Comparison of ENCODE assay signal across 9 mouse cellular contexts in genomic region chr5:150466132-150466531, GRCm38 (mm10). TPM values are rescaled to one million over a fixed set of nuclear protein-coding genes. Genes with fewer than 3 reads are reported as not detected.
DNase-seq lines count a peak whose midpoint lies in the region; ATAC-seq lines count a peak whose summit lies in the region.
"Had no signal": no experiment of that assay in that cellular context is flagged by ENCODE, and none has a peak within 500 bp of the region (broad histone marks: within the 10 kb centered on the region; RNA-seq: fewer than 3 reads in every experiment).

No protein-coding gene starts in this region.

- H3K4me2 ChIP-seq in forebrain, embryonic 14.5 days (ENCODE audit: low read length): no peak overlapping the region
- no peak overlapping the region for H3K4me2 ChIP-seq in forebrain, embryonic 15.5 days (replicated peaks)
- peak overlapping the region; percentile 36 for H3K4me2 ChIP-seq in kidney, embryonic 15.5 days
- no peak overlapping the region for H3K4me2 ChIP-seq in liver, embryonic 11.5 days

- no peaks in the 10 kb centered on the region for H3K9me3 ChIP-seq in forebrain, embryonic 14.5 days (replicated peaks; ENCODE audit: control insufficient read depth, low read length)
- H3K9me3 ChIP-seq in forebrain, embryonic 15.5 days: no peaks in the 10 kb centered on the region
- H3K9me3 ChIP-seq in kidney, embryonic 15.5 days (replicated peaks): no peaks in the 10 kb centered on the region
- H3K9me3 ChIP-seq in liver, embryonic 11.5 days (ENCODE audit: control insufficient read depth, low read length): no peaks in the 10 kb centered on the region

- 76% methylated on average over 12 of the region's 12 CpGs for WGBS in forebrain, embryonic 14.5 days
- 81% methylated on average over 12 of the region's 12 CpGs for WGBS in forebrain, embryonic 15.5 days
- WGBS in kidney, embryonic 15.5 days: 52% methylated on average over 12 of the region's 12 CpGs
- WGBS in liver, embryonic 11.5 days: 72% methylated on average over 12 of the region's 12 CpGs

- DNase-seq in forebrain, embryonic 14.5 days (ENCODE audit: low spot score): peak; percentile 33
- DNase-seq in cerebellum, postnatal 10 days: peak; percentile 56 to 62
- peak; percentile 100 for DNase-seq in heart, adult 11 months
- DNase-seq in liver, embryonic 11.5 days (ENCODE audit: low spot score): no peak
- DNase-seq in right cerebral cortex, postnatal 14 days: peak; percentile 67

- H3K36me3 ChIP-seq in forebrain, embryonic 14.5 days (ENCODE audit: control insufficient read depth, insufficient read depth, low read length): peaks cover 6% of the 10 kb centered on the region; the same call in 1 of the 2 replicates
- H3K36me3 ChIP-seq in forebrain, embryonic 15.5 days: peaks cover 22% of the 10 kb centered on the region
- no peaks in the 10 kb centered on the region for H3K36me3 ChIP-seq in kidney, embryonic 15.5 days
- no peaks in the 10 kb centered on the region for H3K36me3 ChIP-seq in liver, embryonic 11.5 days (ENCODE audit: control insufficient read depth, insufficient read depth, low read length)

- H3K4me3 ChIP-seq in forebrain, embryonic 14.5 days (ENCODE audit: low read depth, low read length): no peak overlapping the region
- H3K4me3 ChIP-seq in forebrain, embryonic 15.5 days: no peak overlapping the region
- no peak overlapping the region for H3K4me3 ChIP-seq in kidney, embryonic 15.5 days (replicated peaks)
- no peak overlapping the region for H3K4me3 ChIP-seq in liver, embryonic 11.5 days (ENCODE audit: low read depth, low read length)

- no peaks in the 10 kb centered on the region for H3K27me3 ChIP-seq in forebrain, embryonic 14.5 days (replicated peaks; ENCODE audit: control insufficient read depth, insufficient read depth, low read length)
- H3K27me3 ChIP-seq in forebrain, embryonic 15.5 days: no peaks in the 10 kb centered on the region
- H3K27me3 ChIP-seq in kidney, embryonic 15.5 days: no peaks in the 10 kb centered on the region
- no peaks in the 10 kb centered on the region for H3K27me3 ChIP-seq in liver, embryonic 11.5 days (replicated peaks; ENCODE audit: control insufficient read depth, insufficient read depth, low read length)

- H3K27ac ChIP-seq in forebrain, embryonic 14.5 days (ENCODE audit: low read depth, low read length): no peak overlapping the region
- H3K27ac ChIP-seq in forebrain, embryonic 15.5 days (replicated peaks): no peak overlapping the region
- peak overlapping the region; percentile 64 for H3K27ac ChIP-seq in kidney, embryonic 15.5 days
- no peak overlapping the region for H3K27ac ChIP-seq in liver, embryonic 11.5 days (ENCODE audit: low read depth, low read length)

- no peaks in the 10 kb centered on the region for H3K4me1 ChIP-seq in forebrain, embryonic 14.5 days (ENCODE audit: control insufficient read depth, insufficient read depth, low read length)
- H3K4me1 ChIP-seq in forebrain, embryonic 15.5 days: no peaks in the 10 kb centered on the region
- H3K4me1 ChIP-seq in kidney, embryonic 15.5 days: peaks cover 14% of the 10 kb centered on the region
- H3K4me1 ChIP-seq in liver, embryonic 11.5 days (replicated peaks; ENCODE audit: control insufficient read depth, insufficient read depth, low read length): peaks cover 8% of the 10 kb centered on the region

- no peak for ATAC-seq in forebrain, embryonic 14.5 days
- no peak for ATAC-seq in forebrain, embryonic 15.5 days (replicated peaks)
- peak; percentile 83 for ATAC-seq in kidney, embryonic 15.5 days (replicated peaks; ENCODE audit: low FRiP score)
- peak; percentile 39; the same call in 1 of the 2 replicates for ATAC-seq in liver, embryonic 11.5 days (replicated peaks; ENCODE audit: low FRiP score)
- no peak for ATAC-seq in activated CD4-positive, CD25-positive, alpha-beta regulatory T cell, adult 4 months

- no peak overlapping the region for H3K9ac ChIP-seq in forebrain, embryonic 14.5 days (ENCODE audit: low read length)
- H3K9ac ChIP-seq in forebrain, embryonic 15.5 days (replicated peaks): no peak overlapping the region
- no peak overlapping the region for H3K9ac ChIP-seq in kidney, embryonic 15.5 days
- no peak overlapping the region for H3K9ac ChIP-seq in liver, embryonic 11.5 days (ENCODE audit: low read depth, low read length)

RNA-seq across cellular contexts. Expression of gene Zar1l, which starts 51.8 kb away (rescaled TPM):
- not detected in 2 replicates for polyA plus RNA-seq in forebrain, embryonic 14.5 days (2014; fragmentation: Nextera tagmentation; extraction: Ambion mirVana)
- not detected in 2 replicates for polyA plus RNA-seq in forebrain, embryonic 15.5 days (2015; fragmentation: Nextera tagmentation; extraction: Ambion mirVana)
- polyA plus RNA-seq in kidney, embryonic 15.5 days (2015; fragmentation: Nextera tagmentation; extraction: Ambion mirVana): not detected in 2 replicates
- not detected in 2 replicates for polyA plus RNA-seq in liver, embryonic 11.5 days (2014; fragmentation: Nextera tagmentation; extraction: Ambion mirVana)
- polyA plus RNA-seq in activated CD4-positive, CD25-positive, alpha-beta regulatory T cell, adult 4 months (2017; shearing (Covaris generic)): not detected
- polyA plus RNA-seq: gonadal fat pad, adult 2 months had no signal

RNA-seq across cellular contexts. Expression of gene Brca2, which starts 56.3 kb away (rescaled TPM):
- polyA plus RNA-seq in forebrain, embryonic 14.5 days (2014; fragmentation: Nextera tagmentation; extraction: Ambion mirVana): 10.5 and 11.8 TPM in 2 replicates
- 14.6 and 18.3 TPM in 2 replicates for polyA plus RNA-seq in forebrain, embryonic 15.5 days (2015; fragmentation: Nextera tagmentation; extraction: Ambion mirVana)
- 24.0 and 27.4 TPM in 2 replicates for polyA plus RNA-seq in kidney, embryonic 15.5 days (2015; fragmentation: Nextera tagmentation; extraction: Ambion mirVana)
- 20.5 and 30.0 TPM in 2 replicates for polyA plus RNA-seq in liver, embryonic 11.5 days (2014; fragmentation: Nextera tagmentation; extraction: Ambion mirVana)
- 1 to 10 TPM; 8.6 to 9.4 TPM for polyA plus RNA-seq in activated CD4-positive, CD25-positive, alpha-beta regulatory T cell, adult 4 months (2017; shearing (Covaris generic))

Comparison
In these comparisons a context has a peak if more than half of its experiments do, and no peak if none do; other contexts are left out.
1. ATAC-seq: peak in kidney, embryonic 15.5 days (single experiment) and liver, embryonic 11.5 days (single experiment); none in forebrain, embryonic 14.5 days (single experiment), forebrain, embryonic 15.5 days (single experiment) and activated CD4-positive, CD25-positive, alpha-beta regulatory T cell, adult 4 months (single experiment).